Mouse (Mus musculus) skeletal muscle tissue, adult 2 months (tissue): ENCODE data around the gene Gatad2b.
A peak's percentile ranks its signal among the peaks of the same experiment; 100 is the strongest.

Experiments used
- DNase-seq: peaks from one replicate; pipeline ENCODE4 v3.0.0-alpha.2; 2012; ENCODE audit warnings: low read depth, low spot score

The Gatad2b gene

GRCm38 (mm10) chr3:90378496-90378895 lies 85.5 kb downstream of the Gatad2b start:
- no peak for DNase-seq

- DNase-seq: no peak
These were observed 88.7 kb downstream of the Gatad2b start for GRCm38 (mm10) chr3:90381727-90382126.

- peak; percentile 56 for DNase-seq
These were observed 90.7 kb downstream of the Gatad2b start for GRCm38 (mm10) chr3:90383690-90384089.

GRCm38 (mm10) chr3:90384851-90385375 lies 91.9 kb downstream of the Gatad2b start:
- no peak for DNase-seq

GRCm38 (mm10) chr3:90386817-90387216 lies 93.8 kb downstream of the Gatad2b start:
- DNase-seq: no peak

- DNase-seq: peak; percentile 67
These were observed 94.5 kb downstream of the Gatad2b start for GRCm38 (mm10) chr3:90387483-90387882.

- DNase-seq: no peak
These were observed 95.2 kb downstream of the Gatad2b start for GRCm38 (mm10) chr3:90388192-90388591.

- DNase-seq: no peak
These were observed 95.9 kb downstream of the Gatad2b start for GRCm38 (mm10) chr3:90388726-90389510.

GRCm38 (mm10) chr3:90389511-90390490 lies 96.8 kb downstream of the Gatad2b start, which contains the start of gene Slc27a3:
Gene Slc27a3 (minus strand): TSS chr3:90389938.
- DNase-seq: peak; percentile 45

GRCm38 (mm10) chr3:90391004-90391403 lies 98.0 kb downstream of the Gatad2b start:
- no peak for DNase-seq

- no peak for DNase-seq
These were observed 99.0 kb downstream of the Gatad2b start for GRCm38 (mm10) chr3:90391941-90392340.

- DNase-seq: peak; percentile 72
These were observed 99.7 kb downstream of the Gatad2b start for GRCm38 (mm10) chr3:90392661-90393060.

- DNase-seq: no peak
These were observed 102.7 kb downstream of the Gatad2b start for GRCm38 (mm10) chr3:90395629-90396028.

- no peak for DNase-seq
These were observed 108.0 kb downstream of the Gatad2b start for GRCm38 (mm10) chr3:90400993-90401392.

- no peak for DNase-seq
These were observed 111.1 kb downstream of the Gatad2b start for GRCm38 (mm10) chr3:90404121-90404520.

- DNase-seq: no peak
These were observed 111.6 kb downstream of the Gatad2b start for GRCm38 (mm10) chr3:90404609-90405008.

GRCm38 (mm10) chr3:90406414-90406813 lies 113.4 kb downstream of the Gatad2b start:
- no peak for DNase-seq

GRCm38 (mm10) chr3:90408721-90409120 lies 115.7 kb downstream of the Gatad2b start:
- DNase-seq: no peak

- peak; percentile 54 for DNase-seq
These were observed 119.5 kb downstream of the Gatad2b start for GRCm38 (mm10) chr3:90412312-90413010.

GRCm38 (mm10) chr3:90413011-90413396 lies 120.0 kb downstream of the Gatad2b start:
- no peak for DNase-seq
